Mouse (Mus musculus): ENCODE data around the gene Traip. TPM values are rescaled to one million over a fixed set of nuclear protein-coding genes. Genes with fewer than 3 reads are reported as not detected.
A peak's percentile ranks its signal among the peaks of the same experiment; 100 is the strongest.

Gene Traip
- polyA plus RNA-seq, 1 experiment, result 0.28 TPM

DNA sequence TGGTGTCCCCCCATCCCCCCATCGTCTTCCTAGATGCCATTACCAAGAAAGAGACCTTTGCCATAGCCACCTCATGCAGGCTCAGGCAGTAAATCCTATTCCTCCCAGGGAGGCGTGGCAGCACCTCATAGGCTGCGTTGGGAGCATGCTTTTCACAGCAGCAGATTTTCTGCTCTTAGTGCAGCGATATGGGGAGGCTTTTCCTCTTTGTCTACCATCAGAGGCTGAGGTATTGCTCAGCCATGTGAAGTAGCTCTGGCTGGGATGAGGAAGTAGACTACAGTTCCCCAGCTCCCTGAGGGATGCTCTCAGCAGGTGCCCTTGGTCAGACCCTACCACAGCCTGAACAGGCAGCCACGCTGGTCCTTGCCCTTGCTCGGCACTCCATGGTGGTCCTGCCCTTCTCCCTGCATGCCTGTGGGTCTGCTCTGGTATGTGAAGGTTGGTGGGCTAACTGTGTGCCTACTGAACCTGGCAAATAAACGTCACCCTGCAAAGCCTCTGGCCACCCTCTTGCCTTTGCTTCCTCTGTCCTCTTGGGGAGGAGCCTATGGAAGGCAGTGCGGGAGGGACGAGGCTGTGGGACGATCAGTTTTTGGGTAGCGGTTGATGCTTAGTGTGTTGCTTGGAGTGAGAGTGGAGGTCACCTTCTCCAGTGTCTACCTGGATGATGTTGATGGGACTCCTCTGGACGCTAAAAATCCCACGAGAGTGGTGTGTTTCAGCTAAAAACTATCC is 583 bp upstream of the Traip start:
- H3K4me1 ChIP-seq (ENCODE audit: control insufficient read depth, insufficient read depth, low read length), result no peaks in the 10 kb centered on the region
- 81% methylated on average over 13 of the region's 13 CpGs for WGBS
- TF ChIP-seq CTCF (conservative IDR thresholded peaks at IDR 0.05; ENCODE audit: insufficient read depth, insufficient read length, low read depth, low read length) (no peak), POLR2A (IDR thresholded peaks at IDR 0.05; ENCODE audit: low read depth, low read length) (no peak)
- H3K36me3 ChIP-seq (ENCODE audit: control insufficient read depth, insufficient read depth, low read length), result no peaks in the 10 kb centered on the region
- H3K27me3 ChIP-seq (replicated peaks; ENCODE audit: control insufficient read depth, insufficient read depth, low read length), result no peaks in the 10 kb centered on the region
- no peak for DNase-seq
- no peak overlapping the region for H3K27ac ChIP-seq (ENCODE audit: insufficient read depth, low read depth, low read length)
- no peak overlapping the region for H3K4me3 ChIP-seq (ENCODE audit: insufficient read depth, low read depth, low read length)

- H3K27ac ChIP-seq (ENCODE audit: insufficient read depth, low read depth, low read length), result peak overlapping the region; percentile 48; the same call in 1 of the 2 replicates
- H3K36me3 ChIP-seq (ENCODE audit: control insufficient read depth, insufficient read depth, low read length), result no peaks in the 10 kb centered on the region
- no peaks in the 10 kb centered on the region for H3K27me3 ChIP-seq (replicated peaks; ENCODE audit: control insufficient read depth, insufficient read depth, low read length)
- peak overlapping the region; percentile 76 for H3K4me3 ChIP-seq (ENCODE audit: insufficient read depth, low read depth, low read length)
- H3K4me1 ChIP-seq (ENCODE audit: control insufficient read depth, insufficient read depth, low read length), result no peaks in the 10 kb centered on the region
- 10% methylated on average over 45 of the region's 45 CpGs for WGBS
- no peak for TF ChIP-seq CTCF (conservative IDR thresholded peaks at IDR 0.05; ENCODE audit: insufficient read depth, insufficient read length, low read depth, low read length)
- TF ChIP-seq POLR2A (IDR thresholded peaks at IDR 0.05; ENCODE audit: low read depth, low read length), result peak; percentile 26
- DNase-seq, result peak; percentile 96
Measured at GRCm38 (mm10) chr9:107950460-107951355, 772 bp downstream of the Traip start.

GRCm38 (mm10) chr9:107955613-107956289 is 5.8 kb downstream of the Traip start:
- WGBS, result 81% methylated on average over 6 of the region's 6 CpGs
- no peak for DNase-seq
- no peaks in the 10 kb centered on the region for H3K36me3 ChIP-seq (ENCODE audit: control insufficient read depth, insufficient read depth, low read length)
- H3K4me3 ChIP-seq (ENCODE audit: insufficient read depth, low read depth, low read length), result no peak overlapping the region
- H3K27ac ChIP-seq (ENCODE audit: insufficient read depth, low read depth, low read length), result no peak overlapping the region
- TF ChIP-seq POLR2A (IDR thresholded peaks at IDR 0.05; ENCODE audit: low read depth, low read length) (no peak), CTCF (conservative IDR thresholded peaks at IDR 0.05; ENCODE audit: insufficient read depth, insufficient read length, low read depth, low read length) (no peak)
- H3K4me1 ChIP-seq (ENCODE audit: control insufficient read depth, insufficient read depth, low read length), result no peaks in the 10 kb centered on the region
- H3K27me3 ChIP-seq (replicated peaks; ENCODE audit: control insufficient read depth, insufficient read depth, low read length), result no peaks in the 10 kb centered on the region

GRCm38 (mm10) chr9:107957141-107957540 is 7.2 kb downstream of the Traip start:
- DNase-seq, result no peak
- H3K4me1 ChIP-seq (ENCODE audit: control insufficient read depth, insufficient read depth, low read length), result no peaks in the 10 kb centered on the region
- H3K27ac ChIP-seq (ENCODE audit: insufficient read depth, low read depth, low read length), result no peak overlapping the region
- no peaks in the 10 kb centered on the region for H3K36me3 ChIP-seq (ENCODE audit: control insufficient read depth, insufficient read depth, low read length)
- H3K4me3 ChIP-seq (ENCODE audit: insufficient read depth, low read depth, low read length), result no peak overlapping the region
- TF ChIP-seq POLR2A (IDR thresholded peaks at IDR 0.05; ENCODE audit: low read depth, low read length) (no peak), CTCF (conservative IDR thresholded peaks at IDR 0.05; ENCODE audit: insufficient read depth, insufficient read length, low read depth, low read length) (no peak)
- H3K27me3 ChIP-seq (replicated peaks; ENCODE audit: control insufficient read depth, insufficient read depth, low read length), result no peaks in the 10 kb centered on the region
- WGBS, result 66% methylated on average over 6 of the region's 6 CpGs

- Histone ChIP-seq H3K27ac (ENCODE audit: insufficient read depth, low read depth, low read length) (no peak overlapping the region), H3K27me3 (replicated peaks; ENCODE audit: control insufficient read depth, insufficient read depth, low read length) (no peaks in the 10 kb centered on the region), H3K4me3 (ENCODE audit: insufficient read depth, low read depth, low read length) (no peak overlapping the region), H3K4me1 (ENCODE audit: control insufficient read depth, insufficient read depth, low read length) (no peaks in the 10 kb centered on the region), H3K36me3 (ENCODE audit: control insufficient read depth, insufficient read depth, low read length) (no peaks in the 10 kb centered on the region)
- 71% methylated on average over 6 of the region's 6 CpGs for WGBS
- TF ChIP-seq CTCF (conservative IDR thresholded peaks at IDR 0.05; ENCODE audit: insufficient read depth, insufficient read length, low read depth, low read length), result no peak
- TF ChIP-seq POLR2A (IDR thresholded peaks at IDR 0.05; ENCODE audit: low read depth, low read length), result no peak
- no peak for DNase-seq
Measured at GRCm38 (mm10) chr9:107959896-107960295, 10.0 kb downstream of the Traip start.

DNA sequence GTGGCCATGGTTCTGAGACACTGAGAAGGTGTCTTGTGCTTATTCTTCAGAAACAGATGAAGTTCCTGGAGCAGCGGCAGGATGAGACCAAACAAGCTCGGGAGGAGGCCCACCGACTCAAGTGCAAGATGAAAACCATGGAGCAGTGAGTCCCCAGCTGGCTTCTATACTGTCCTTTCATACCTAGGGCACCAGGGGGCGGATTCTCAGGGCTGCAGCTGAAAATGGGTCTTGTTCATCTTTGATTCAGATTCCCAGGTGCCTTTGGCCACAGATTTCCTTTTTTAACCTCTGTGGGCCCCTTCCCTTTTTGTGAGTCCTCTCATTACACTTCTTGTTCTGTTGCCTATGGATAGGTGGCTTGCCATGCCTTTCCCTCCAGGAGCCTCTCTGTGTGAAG is 11.0 kb downstream of the Traip start:
- 89% methylated on average over 4 of the region's 4 CpGs for WGBS
- H3K27me3 ChIP-seq (replicated peaks; ENCODE audit: control insufficient read depth, insufficient read depth, low read length), result no peaks in the 10 kb centered on the region
- no peak for DNase-seq
- no peak overlapping the region for H3K27ac ChIP-seq (ENCODE audit: insufficient read depth, low read depth, low read length)
- no peaks in the 10 kb centered on the region for H3K36me3 ChIP-seq (ENCODE audit: control insufficient read depth, insufficient read depth, low read length)
- no peaks in the 10 kb centered on the region for H3K4me1 ChIP-seq (ENCODE audit: control insufficient read depth, insufficient read depth, low read length)
- TF ChIP-seq CTCF (conservative IDR thresholded peaks at IDR 0.05; ENCODE audit: insufficient read depth, insufficient read length, low read depth, low read length) (no peak), POLR2A (IDR thresholded peaks at IDR 0.05; ENCODE audit: low read depth, low read length) (no peak)
- H3K4me3 ChIP-seq (ENCODE audit: insufficient read depth, low read depth, low read length), result no peak overlapping the region

Data from kidney, adult 2 months (tissue).